Mouse (Mus musculus): ENCODE measurements around the gene Capza2. TPM values are rescaled to one million over a fixed set of nuclear protein-coding genes. Genes with fewer than 3 reads are reported as not detected.

The Capza2 gene
- polyA plus RNA-seq (2012; rRNA removed) = 96.1 and 100 TPM in 2 replicates

- TF ChIP-seq POLR2A (IDR thresholded peaks at IDR 0.05; ENCODE audit: borderline replicate concordance, extremely low read depth, insufficient read depth, insufficient read length, poor library complexity, severe bottlenecking) (no peak), CTCF (IDR thresholded peaks at IDR 0.05; ENCODE audit: borderline replicate concordance, extremely low read depth, insufficient read depth, insufficient read length) (no peak)
- no peak for DNase-seq (ENCODE audit: low read depth)
Measured at GRCm38 (mm10) chr6:17635615-17636284, at the start of gene Capza2. Gene Capza2, plus strand, starts transcription at chr6:17636234.

- DNase-seq (ENCODE audit: low read depth) = peak; percentile 89
- no peak for TF ChIP-seq POLR2A (IDR thresholded peaks at IDR 0.05; ENCODE audit: borderline replicate concordance, extremely low read depth, insufficient read depth, insufficient read length, poor library complexity, severe bottlenecking)
- peak; percentile 93 for TF ChIP-seq CTCF (IDR thresholded peaks at IDR 0.05; ENCODE audit: borderline replicate concordance, extremely low read depth, insufficient read depth, insufficient read length)
Measured at GRCm38 (mm10) chr6:17589049-17589952, 46.7 kb upstream of the Capza2 start.

- TF ChIP-seq CTCF (IDR thresholded peaks at IDR 0.05; ENCODE audit: borderline replicate concordance, extremely low read depth, insufficient read depth, insufficient read length) = no peak
- no peak for TF ChIP-seq POLR2A (IDR thresholded peaks at IDR 0.05; ENCODE audit: borderline replicate concordance, extremely low read depth, insufficient read depth, insufficient read length, poor library complexity, severe bottlenecking)
- no peak for DNase-seq (ENCODE audit: low read depth)
Measured at GRCm38 (mm10) chr6:17589953-17590627, 45.9 kb upstream of the Capza2 start.

GRCm38 (mm10) chr6:17593971-17594370, 42.1 kb upstream of the Capza2 start:
- TF ChIP-seq CTCF (IDR thresholded peaks at IDR 0.05; ENCODE audit: borderline replicate concordance, extremely low read depth, insufficient read depth, insufficient read length) (no peak), POLR2A (IDR thresholded peaks at IDR 0.05; ENCODE audit: borderline replicate concordance, extremely low read depth, insufficient read depth, insufficient read length, poor library complexity, severe bottlenecking) (no peak)
- DNase-seq (ENCODE audit: low read depth) = no peak

- TF ChIP-seq CTCF (IDR thresholded peaks at IDR 0.05; ENCODE audit: borderline replicate concordance, extremely low read depth, insufficient read depth, insufficient read length) = no peak
- TF ChIP-seq POLR2A (IDR thresholded peaks at IDR 0.05; ENCODE audit: borderline replicate concordance, extremely low read depth, insufficient read depth, insufficient read length, poor library complexity, severe bottlenecking) = no peak
- no peak for DNase-seq (ENCODE audit: low read depth)
Measured at GRCm38 (mm10) chr6:17595712-17596462, 40.1 kb upstream of the Capza2 start.

GRCm38 (mm10) chr6:17599373-17599772, 36.7 kb upstream of the Capza2 start:
- TF ChIP-seq CTCF (IDR thresholded peaks at IDR 0.05; ENCODE audit: borderline replicate concordance, extremely low read depth, insufficient read depth, insufficient read length) (no peak), POLR2A (IDR thresholded peaks at IDR 0.05; ENCODE audit: borderline replicate concordance, extremely low read depth, insufficient read depth, insufficient read length, poor library complexity, severe bottlenecking) (no peak)

GRCm38 (mm10) chr6:17601526-17601925, 34.5 kb upstream of the Capza2 start:
- TF ChIP-seq CTCF (IDR thresholded peaks at IDR 0.05; ENCODE audit: borderline replicate concordance, extremely low read depth, insufficient read depth, insufficient read length) (no peak), POLR2A (IDR thresholded peaks at IDR 0.05; ENCODE audit: borderline replicate concordance, extremely low read depth, insufficient read depth, insufficient read length, poor library complexity, severe bottlenecking) (no peak)
- no peak for DNase-seq (ENCODE audit: low read depth)

More at GRCm38 (mm10) chr6:17599373-17599772, 36.7 kb upstream of the Capza2 start:
- no peak for DNase-seq (ENCODE audit: low read depth)

GRCm38 (mm10) chr6:17606915-17607314, 29.1 kb upstream of the Capza2 start:
- TF ChIP-seq CTCF (IDR thresholded peaks at IDR 0.05; ENCODE audit: borderline replicate concordance, extremely low read depth, insufficient read depth, insufficient read length) (no peak), POLR2A (IDR thresholded peaks at IDR 0.05; ENCODE audit: borderline replicate concordance, extremely low read depth, insufficient read depth, insufficient read length, poor library complexity, severe bottlenecking) (no peak)
- no peak for DNase-seq (ENCODE audit: low read depth)

- TF ChIP-seq POLR2A (IDR thresholded peaks at IDR 0.05; ENCODE audit: borderline replicate concordance, extremely low read depth, insufficient read depth, insufficient read length, poor library complexity, severe bottlenecking) (no peak), CTCF (IDR thresholded peaks at IDR 0.05; ENCODE audit: borderline replicate concordance, extremely low read depth, insufficient read depth, insufficient read length) (no peak)
- no peak for DNase-seq (ENCODE audit: low read depth)
Measured at GRCm38 (mm10) chr6:17611352-17612010, 24.6 kb upstream of the Capza2 start.

- TF ChIP-seq CTCF (IDR thresholded peaks at IDR 0.05; ENCODE audit: borderline replicate concordance, extremely low read depth, insufficient read depth, insufficient read length) (no peak), POLR2A (IDR thresholded peaks at IDR 0.05; ENCODE audit: borderline replicate concordance, extremely low read depth, insufficient read depth, insufficient read length, poor library complexity, severe bottlenecking) (no peak)
Measured at GRCm38 (mm10) chr6:17612652-17613051, 23.4 kb upstream of the Capza2 start.

More at GRCm38 (mm10) chr6:17612652-17613051, 23.4 kb upstream of the Capza2 start:
- no peak for DNase-seq (ENCODE audit: low read depth)

Measured in brain, embryonic 14.5 days (tissue).